Mouse (Mus musculus) bone marrow, adult 2 months (tissue): ENCODE results near the gene Fxyd3.

ENCODE experiments used
- CTCF ChIP-seq: fragments of 200-500 bp; IDR thresholded peaks from 2 replicates; pipeline ENCODE4 v1.5.1; 2011; ENCODE audit warnings: low read length, control low read depth; ENCODE audit not compliant: control insufficient read depth, insufficient read depth
- POLR2A ChIP-seq: fragments of 200-500 bp; IDR thresholded peaks from 2 replicates; pipeline ENCODE4 v1.6.1; 2011; ENCODE audit warnings: low read depth, mild to moderate bottlenecking, control low read depth, low read length, borderline replicate concordance; ENCODE audit not compliant: control insufficient read depth

- no peak for TF ChIP-seq POLR2A
- TF ChIP-seq CTCF = no peak
These were observed 23.7 kb downstream of the Fxyd3 start for GRCm38 (mm10) chr7:31052636-31053434.
